Mouse (Mus musculus): ENCODE data around the gene Pdk4.

Gene Pdk4

GRCm38 (mm10) chr6:5447013-5447412 lies 49.1 kb downstream of the Pdk4 start:
- no peak for DNase-seq (ENCODE audit: low read depth, low spot score)

- DNase-seq (ENCODE audit: low read depth, low spot score), result no peak
Measured at GRCm38 (mm10) chr6:5444331-5444898, 51.7 kb downstream of the Pdk4 start.

GRCm38 (mm10) chr6:5443104-5443863 lies 52.8 kb downstream of the Pdk4 start:
- DNase-seq (ENCODE audit: low read depth, low spot score), result peak; percentile 11

- DNase-seq (ENCODE audit: low read depth, low spot score), result peak; percentile 48
Measured at GRCm38 (mm10) chr6:5442316-5443085, 53.6 kb downstream of the Pdk4 start.

GRCm38 (mm10) chr6:5441221-5441620 lies 54.9 kb downstream of the Pdk4 start:
- DNase-seq (ENCODE audit: low read depth, low spot score), result no peak

GRCm38 (mm10) chr6:5437757-5438156 lies 58.4 kb downstream of the Pdk4 start:
- DNase-seq (ENCODE audit: low read depth, low spot score), result peak; percentile 18

- DNase-seq (ENCODE audit: low read depth, low spot score), result no peak
Measured at GRCm38 (mm10) chr6:5433887-5434286, 62.2 kb downstream of the Pdk4 start.

All from ZHBTc4 (cell line).